Mouse (Mus musculus) frontal cortex, postnatal 25 days (tissue): Measurements from ENCODE around the gene Gm43720.
A peak's percentile ranks its signal among the peaks of the same experiment; 100 is the strongest.

ENCODE experiments used
- DNase-seq, 2 experiments: peaks; one replicate each; pipeline ENCODE4 v3.0.0; 2022; ENCODE audit warnings: low spot score in 2 of 2

Gene Gm43720

GRCm38 (mm10) chr5:138262001-138262400 lies 17.8 kb downstream of the Gm43720 start:
- no peak for DNase-seq

GRCm38 (mm10) chr5:138260834-138261233 lies 18.9 kb downstream of the Gm43720 start:
- DNase-seq: no peak

- DNase-seq: no peak
Measured at GRCm38 (mm10) chr5:138260051-138260450, 19.7 kb downstream of the Gm43720 start.

GRCm38 (mm10) chr5:138258993-138259392 lies 20.8 kb downstream of the Gm43720 start:
- DNase-seq: no peak

- DNase-seq: no peak
Measured at GRCm38 (mm10) chr5:138258542-138258941, 21.2 kb downstream of the Gm43720 start.

- no peak for DNase-seq
Measured at GRCm38 (mm10) chr5:138258078-138258477, 21.7 kb downstream of the Gm43720 start.

GRCm38 (mm10) chr5:138257585-138257978 lies 22.2 kb downstream of the Gm43720 start:
- DNase-seq: no peak

- DNase-seq: no peak
Measured at GRCm38 (mm10) chr5:138256966-138257584, 22.7 kb downstream of the Gm43720 start.

GRCm38 (mm10) chr5:138256094-138256467 lies 23.7 kb downstream of the Gm43720 start:
- no peak for DNase-seq

GRCm38 (mm10) chr5:138255353-138256093 lies 24.2 kb downstream of the Gm43720 start, which contains the start of gene Lamtor4:
Lamtor4 (plus strand) TSS chr5:138255482.
- peak; percentile 83 to 93 for DNase-seq

GRCm38 (mm10) chr5:138253061-138253460 lies 26.7 kb downstream of the Gm43720 start:
- no peak for DNase-seq

GRCm38 (mm10) chr5:138251144-138251543 lies 28.6 kb downstream of the Gm43720 start:
- DNase-seq: no peak

GRCm38 (mm10) chr5:138241511-138241910 lies 38.2 kb downstream of the Gm43720 start:
- no peak for DNase-seq

- no peak for DNase-seq
Measured at GRCm38 (mm10) chr5:138234224-138234623, 45.5 kb downstream of the Gm43720 start.

GRCm38 (mm10) chr5:138233778-138234177 lies 46.0 kb downstream of the Gm43720 start:
- no peak for DNase-seq

GRCm38 (mm10) chr5:138229511-138229910 lies 50.2 kb downstream of the Gm43720 start:
- DNase-seq: no peak

- no peak for DNase-seq
Measured at GRCm38 (mm10) chr5:138228026-138228425, 51.7 kb downstream of the Gm43720 start.

- DNase-seq: no peak
Measured at GRCm38 (mm10) chr5:138227367-138227766, 52.4 kb downstream of the Gm43720 start.

GRCm38 (mm10) chr5:138226491-138226890 lies 53.3 kb downstream of the Gm43720 start:
- no peak for DNase-seq

GRCm38 (mm10) chr5:138225700-138226099 lies 54.1 kb downstream of the Gm43720 start, which contains the start of gene Nxpe5:
Nxpe5 (plus strand) TSS chr5:138225898.
- no peak for DNase-seq

GRCm38 (mm10) chr5:138223287-138223686 lies 56.5 kb downstream of the Gm43720 start:
- no peak for DNase-seq

GRCm38 (mm10) chr5:138222111-138222510 lies 57.6 kb downstream of the Gm43720 start:
- peak; percentile 79 to 81 for DNase-seq

- DNase-seq: no peak
Measured at GRCm38 (mm10) chr5:138219864-138220263, 59.9 kb downstream of the Gm43720 start.
